Mouse (Mus musculus) heart, adult 2 months (tissue): ENCODE data around the gene Anxa11. TPM values are rescaled to one million over a fixed set of nuclear protein-coding genes. Genes with fewer than 3 reads are reported as not detected.

Experiments used
- DNase-seq, 2 experiments: peaks; one replicate each; pipeline ENCODE4 v3.0.0; 2021
- H3K27ac ChIP-seq: fragments of 200-600 bp; 2 replicates; pipeline ENCODE4 v1.8.1; 2022
- H3K27me3 ChIP-seq: fragments of 200-500 bp; 2 replicates; pipeline ENCODE4 v1.6.1; 2012; ENCODE audit warnings: mild to moderate bottlenecking, low read length, inconsistent platforms, mixed read lengths; ENCODE audit not compliant: control insufficient read depth, insufficient read depth
- H3K36me3 ChIP-seq: fragments of 200-500 bp; 2 replicates; pipeline ENCODE4 v1.6.1; 2012; ENCODE audit warnings: low read length, inconsistent platforms; ENCODE audit not compliant: control insufficient read depth, insufficient read depth
- H3K4me1 ChIP-seq: fragments of 200-500 bp; 2 replicates; pipeline ENCODE4 v1.6.1; 2011; ENCODE audit warnings: low read length; ENCODE audit not compliant: control insufficient read depth, insufficient read depth
- H3K4me3 ChIP-seq: fragments of 200-600 bp; 2 replicates; pipeline ENCODE4 v1.8.1; 2022
- H3K79me2 ChIP-seq: fragments of 200-500 bp; replicated peaks from 2 replicates; pipeline ENCODE4 v1.6.1; 2012; ENCODE audit warnings: mild to moderate bottlenecking, inconsistent platforms, low read length, moderate library complexity, mixed read lengths; ENCODE audit not compliant: control insufficient read depth, insufficient read depth
- H3K9ac ChIP-seq: fragments of 200-500 bp; 2 replicates; pipeline ENCODE4 v1.6.1; 2012; ENCODE audit warnings: low read depth, mild to moderate bottlenecking, control low read depth, inconsistent platforms, low read length, mixed read lengths
- CTCF ChIP-seq: fragments of 200-600 bp; IDR thresholded peaks from 2 replicates; pipeline ENCODE4 v1.8.1; 2022; ENCODE audit warnings: antibody characterized with exemption, mild to moderate bottlenecking, moderate library complexity
- EP300 ChIP-seq: fragments of 200-500 bp; IDR thresholded peaks from 2 replicates; pipeline ENCODE4 v1.6.1; 2011; ENCODE audit warnings: low read depth, low read length, control low read depth; ENCODE audit not compliant: insufficient read depth
- POLR2A ChIP-seq: fragments of 200-500 bp; IDR thresholded peaks from 2 replicates; pipeline ENCODE4 v1.6.1; 2011; ENCODE audit warnings: mild to moderate bottlenecking, low read depth, low read length, control low read depth; ENCODE audit not compliant: insufficient read depth
- WGBS: fragments of 180-500 bp; shearing (Covaris S2); methylation state at CpG from one replicate; pipeline ENCODE4 v1.1.7; 2018; 5-methylcytosine and 5-hydroxymethylcytosine counted together
- intact Hi-C: fragments of 180-260 bp; cut with DNase I; formaldehyde crosslinking; loops from one replicate; pipeline ENCODE4 v1.15.1; 2025
- polyA plus RNA-seq: library from polyadenylated mRNA; depleted of rRNA; stranded (reverse); fragments of >200 nt; gene quantifications from 2 replicates; pipeline ENCODE4 v1.2.3, GENCODE M21; 2012
- total RNA-seq, 2 experiments: library from RNA; stranded (reverse); gene quantifications; 2 replicates each; pipeline ENCODE4 v1.2.3; 2021

Anxa11 gene
- total and polyA plus RNA-seq, 3 experiments = 74.0 to 82.4 (median 77.9) TPM

- H3K4me1 ChIP-seq = peaks cover 35% of the 10 kb centered on the region
- WGBS = 50% methylated on average over 5 of the region's 5 CpGs
- no peak overlapping the region for H3K9ac ChIP-seq
- TF ChIP-seq CTCF = no peak
- no peak for TF ChIP-seq EP300
- TF ChIP-seq POLR2A = no peak
- H3K79me2 ChIP-seq = peaks cover 3% of the 10 kb centered on the region; the same call in 1 of the 2 replicates
- no peak overlapping the region for H3K27ac ChIP-seq
- no peaks in the 10 kb centered on the region for H3K27me3 ChIP-seq
- DNase-seq = no peak
- H3K36me3 ChIP-seq = peaks cover 5% of the 10 kb centered on the region
- H3K4me3 ChIP-seq = no peak overlapping the region
- intact Hi-C loops = no loop called here
Measured at GRCm38 (mm10) chr14:25865251-25865650, 23.3 kb downstream of the Anxa11 start.

GRCm38 (mm10) chr14:25866384-25866783 is 24.4 kb downstream of the Anxa11 start:
- peak overlapping the region; percentile 9; the same call in 1 of the 2 replicates for H3K9ac ChIP-seq
- intact Hi-C loops = no loop called here
- 42% methylated on average over 6 of the region's 6 CpGs for WGBS
- H3K36me3 ChIP-seq = peaks cover 5% of the 10 kb centered on the region
- DNase-seq = no peak
- H3K4me1 ChIP-seq = peaks cover 35% of the 10 kb centered on the region
- peak overlapping the region; percentile 65 for H3K27ac ChIP-seq
- peaks cover 3% of the 10 kb centered on the region; the same call in 1 of the 2 replicates for H3K79me2 ChIP-seq
- no peak overlapping the region for H3K4me3 ChIP-seq
- TF ChIP-seq EP300 = no peak
- TF ChIP-seq POLR2A = no peak
- no peak for TF ChIP-seq CTCF
- no peaks in the 10 kb centered on the region for H3K27me3 ChIP-seq

GRCm38 (mm10) chr14:25866832-25867231 is 24.9 kb downstream of the Anxa11 start:
- peak; percentile 61 to 65 for DNase-seq
- WGBS = 10% methylated on average over 11 of the region's 11 CpGs
- intact Hi-C loops = no loop called here

GRCm38 (mm10) chr14:25867834-25868233 is 25.9 kb downstream of the Anxa11 start:
- Histone ChIP-seq H3K27ac (no peak overlapping the region), H3K9ac (no peak overlapping the region), H3K4me3 (no peak overlapping the region), H3K36me3 (peaks cover 5% of the 10 kb centered on the region), H3K4me1 (peaks cover 42% of the 10 kb centered on the region), H3K27me3 (no peaks in the 10 kb centered on the region), H3K79me2 (peaks cover 2% of the 10 kb centered on the region; the same call in 1 of the 2 replicates)
- DNase-seq = no peak
- no peak for TF ChIP-seq CTCF
- TF ChIP-seq EP300 = no peak
- TF ChIP-seq POLR2A = no peak
- 73% methylated on average over 6 of the region's 6 CpGs for WGBS
- intact Hi-C loops = no loop called here

More at GRCm38 (mm10) chr14:25866832-25867231, 24.9 kb downstream of the Anxa11 start:
- no peak for TF ChIP-seq POLR2A
- no peak for TF ChIP-seq EP300
- no peak for TF ChIP-seq CTCF
- Histone ChIP-seq H3K27me3 (no peaks in the 10 kb centered on the region), H3K9ac (peak overlapping the region; percentile 9; the same call in 1 of the 2 replicates), H3K27ac (peak overlapping the region; percentile 65), H3K4me3 (no peak overlapping the region), H3K4me1 (peaks cover 37% of the 10 kb centered on the region), H3K36me3 (peaks cover 5% of the 10 kb centered on the region), H3K79me2 (peaks cover 3% of the 10 kb centered on the region; the same call in 1 of the 2 replicates)

- H3K4me3 ChIP-seq = no peak overlapping the region
- intact Hi-C loops = no loop called here
- peaks cover 2% of the 10 kb centered on the region; the same call in 1 of the 2 replicates for H3K79me2 ChIP-seq
- WGBS = 61% methylated on average over 4 of the region's 4 CpGs
- H3K4me1 ChIP-seq = peaks cover 47% of the 10 kb centered on the region
- no peaks in the 10 kb centered on the region for H3K27me3 ChIP-seq
- no peak for DNase-seq
- peak overlapping the region; percentile 43 for H3K27ac ChIP-seq
- no peak for TF ChIP-seq CTCF
- no peak for TF ChIP-seq EP300
- TF ChIP-seq POLR2A = no peak
- peaks cover 5% of the 10 kb centered on the region for H3K36me3 ChIP-seq
- 0 out of 2 replicates have a peak overlapping the region, but pooled peaks have one; percentile 13 for H3K9ac ChIP-seq
Measured at GRCm38 (mm10) chr14:25868706-25869105, 26.8 kb downstream of the Anxa11 start.

- Histone ChIP-seq H3K27me3 (no peaks in the 10 kb centered on the region), H3K79me2 (peaks cover 2% of the 10 kb centered on the region; the same call in 1 of the 2 replicates), H3K4me3 (no peak overlapping the region), H3K9ac (no peak overlapping the region), H3K36me3 (peaks cover 5% of the 10 kb centered on the region), H3K4me1 (peaks cover 45% of the 10 kb centered on the region), H3K27ac (peak overlapping the region; percentile 43)
- 43% methylated on average over 9 of the region's 9 CpGs for WGBS
- no peak for TF ChIP-seq CTCF
- intact Hi-C loops = no loop called here
- DNase-seq = no peak
Measured at GRCm38 (mm10) chr14:25869135-25869878, 27.4 kb downstream of the Anxa11 start.
